Mouse (Mus musculus): ENCODE data around the gene Rnf207.

GRCm38 (mm10) chr4:152337772-152338171, 19.0 kb upstream of the Rnf207 start:
- TF ChIP-seq POLR2A (IDR thresholded peaks at IDR 0.05; ENCODE audit: borderline replicate concordance, extremely low read depth, insufficient read depth, insufficient read length, poor library complexity, severe bottlenecking) (no peak), CTCF (IDR thresholded peaks at IDR 0.05; ENCODE audit: borderline replicate concordance, extremely low read depth, insufficient read depth, insufficient read length) (no peak)

All from brain, embryonic 14.5 days (tissue).